Mouse (Mus musculus): ENCODE measurements around the gene Zdhhc14. TPM values are rescaled to one million over a fixed set of nuclear protein-coding genes. Genes with fewer than 3 reads are reported as not detected.

Zdhhc14 gene
- polyA plus RNA-seq, 1 experiment from 2014 or later: 4.1 TPM

- no peak overlapping the region for H3K9ac ChIP-seq (replicated peaks)
Measured at GRCm38 (mm10) chr17:5756065-5756464, 263.7 kb downstream of the Zdhhc14 start.

GRCm38 (mm10) chr17:5756855-5757254 is 264.5 kb downstream of the Zdhhc14 start:
- peaks cover 4% of the 10 kb centered on the region; the same call in 1 of the 2 replicates for H3K4me1 ChIP-seq
- H3K9me3 ChIP-seq: no peaks in the 10 kb centered on the region
- no peak overlapping the region for H3K4me2 ChIP-seq (replicated peaks)
- no peak for ATAC-seq (ENCODE audit: low FRiP score, low read depth)
- H3K9ac ChIP-seq (replicated peaks): no peak overlapping the region
- no peaks in the 10 kb centered on the region for H3K36me3 ChIP-seq
- H3K4me3 ChIP-seq: no peak overlapping the region
- no peak overlapping the region for H3K27ac ChIP-seq (replicated peaks)
- WGBS: 93% methylated on average over 15 of the region's 15 CpGs
- H3K27me3 ChIP-seq: peaks cover 4% of the 10 kb centered on the region; the same call in 1 of the 2 replicates

More at GRCm38 (mm10) chr17:5756065-5756464, 263.7 kb downstream of the Zdhhc14 start:
- WGBS: 76% methylated on average over 5 of the region's 5 CpGs
- no peak for ATAC-seq (ENCODE audit: low FRiP score, low read depth)
- Histone ChIP-seq H3K4me1 (peaks cover 4% of the 10 kb centered on the region; the same call in 1 of the 2 replicates), H3K36me3 (no peaks in the 10 kb centered on the region), H3K4me3 (no peak overlapping the region), H3K27me3 (peaks cover 12% of the 10 kb centered on the region), H3K4me2 (replicated peaks) (no peak overlapping the region), H3K27ac (replicated peaks) (no peak overlapping the region), H3K9me3 (no peaks in the 10 kb centered on the region)

GRCm38 (mm10) chr17:5763768-5764167 is 271.4 kb downstream of the Zdhhc14 start:
- H3K36me3 ChIP-seq: no peaks in the 10 kb centered on the region
- H3K27ac ChIP-seq (replicated peaks): no peak overlapping the region
- 0 out of 2 replicates have a peak, but pooled peaks cover 2% of the 10 kb centered on the region for H3K27me3 ChIP-seq
- no peak for ATAC-seq (ENCODE audit: low FRiP score, low read depth)
- no peak overlapping the region for H3K4me3 ChIP-seq
- no peaks in the 10 kb centered on the region for H3K9me3 ChIP-seq
- WGBS: 89% methylated on average over 5 of the region's 5 CpGs
- H3K4me2 ChIP-seq (replicated peaks): no peak overlapping the region
- no peaks in the 10 kb centered on the region for H3K4me1 ChIP-seq
- no peak overlapping the region for H3K9ac ChIP-seq (replicated peaks)

- Histone ChIP-seq H3K36me3 (no peaks in the 10 kb centered on the region), H3K27me3 (0 out of 2 replicates have a peak, but pooled peaks cover 4% of the 10 kb centered on the region)
- WGBS: 68% methylated on average over 5 of the region's 5 CpGs
Measured at GRCm38 (mm10) chr17:5764270-5764669, 271.9 kb downstream of the Zdhhc14 start.

GRCm38 (mm10) chr17:5765746-5766145 is 273.4 kb downstream of the Zdhhc14 start:
- ATAC-seq (ENCODE audit: low FRiP score, low read depth): no peak
- Histone ChIP-seq H3K4me1 (peaks cover 11% of the 10 kb centered on the region), H3K36me3 (no peaks in the 10 kb centered on the region), H3K4me3 (no peak overlapping the region), H3K9me3 (no peaks in the 10 kb centered on the region), H3K9ac (replicated peaks) (no peak overlapping the region), H3K27ac (replicated peaks) (no peak overlapping the region), H3K4me2 (replicated peaks) (no peak overlapping the region), H3K27me3 (0 out of 2 replicates have a peak, but pooled peaks cover 4% of the 10 kb centered on the region)
- 77% methylated on average over 4 of the region's 4 CpGs for WGBS

More at GRCm38 (mm10) chr17:5764270-5764669, 271.9 kb downstream of the Zdhhc14 start:
- Histone ChIP-seq H3K27ac (replicated peaks) (no peak overlapping the region), H3K9me3 (no peaks in the 10 kb centered on the region), H3K4me2 (replicated peaks) (no peak overlapping the region), H3K4me3 (no peak overlapping the region), H3K4me1 (no peaks in the 10 kb centered on the region), H3K9ac (replicated peaks) (no peak overlapping the region)
- ATAC-seq (ENCODE audit: low FRiP score, low read depth): no peak

GRCm38 (mm10) chr17:5768164-5768705 is 275.9 kb downstream of the Zdhhc14 start:
- Histone ChIP-seq H3K9ac (replicated peaks) (no peak overlapping the region), H3K4me2 (replicated peaks) (no peak overlapping the region), H3K27ac (replicated peaks) (no peak overlapping the region), H3K9me3 (no peaks in the 10 kb centered on the region), H3K27me3 (0 out of 2 replicates have a peak, but pooled peaks cover 4% of the 10 kb centered on the region), H3K4me1 (peaks cover 16% of the 10 kb centered on the region), H3K4me3 (no peak overlapping the region), H3K36me3 (no peaks in the 10 kb centered on the region)
- ATAC-seq (ENCODE audit: low FRiP score, low read depth): no peak
- 60% methylated on average over 6 of the region's 6 CpGs for WGBS

GRCm38 (mm10) chr17:5768810-5769520 is 276.6 kb downstream of the Zdhhc14 start:
- H3K36me3 ChIP-seq: no peaks in the 10 kb centered on the region
- ATAC-seq (ENCODE audit: low FRiP score, low read depth): no peak
- WGBS: 84% methylated on average over 9 of the region's 9 CpGs
- H3K27ac ChIP-seq (replicated peaks): no peak overlapping the region
- H3K4me1 ChIP-seq: peaks cover 16% of the 10 kb centered on the region
- H3K4me3 ChIP-seq: no peak overlapping the region
- no peaks in the 10 kb centered on the region for H3K9me3 ChIP-seq
- no peak overlapping the region for H3K4me2 ChIP-seq (replicated peaks)
- H3K9ac ChIP-seq (replicated peaks): no peak overlapping the region
- H3K27me3 ChIP-seq: 0 out of 2 replicates have a peak, but pooled peaks cover 4% of the 10 kb centered on the region

- H3K4me1 ChIP-seq: peaks cover 16% of the 10 kb centered on the region
- ATAC-seq (ENCODE audit: low FRiP score, low read depth): no peak
- H3K27ac ChIP-seq (replicated peaks): peak overlapping the region; percentile 56
- WGBS: 49% methylated on average over 7 of the region's 7 CpGs
- H3K36me3 ChIP-seq: no peaks in the 10 kb centered on the region
- peak overlapping the region; percentile 46; the same call in 1 of the 2 replicates for H3K9ac ChIP-seq (replicated peaks)
- no peak overlapping the region for H3K4me3 ChIP-seq
- peak overlapping the region; percentile 54 for H3K4me2 ChIP-seq (replicated peaks)
- H3K27me3 ChIP-seq: 0 out of 2 replicates have a peak, but pooled peaks cover 4% of the 10 kb centered on the region
- H3K9me3 ChIP-seq: no peaks in the 10 kb centered on the region
Measured at GRCm38 (mm10) chr17:5769776-5770175, 277.4 kb downstream of the Zdhhc14 start.

GRCm38 (mm10) chr17:5770265-5771249 is 278.2 kb downstream of the Zdhhc14 start:
- Histone ChIP-seq H3K4me1 (peaks cover 16% of the 10 kb centered on the region), H3K27ac (replicated peaks) (peak overlapping the region; percentile 56)
- ATAC-seq (ENCODE audit: low FRiP score, low read depth): 0 out of 2 replicates have a peak, but pooled peaks have one; percentile 58

GRCm38 (mm10) chr17:5780213-5780975 is 288.0 kb downstream of the Zdhhc14 start:
- no peak for ATAC-seq (ENCODE audit: low FRiP score, low read depth)
- H3K36me3 ChIP-seq: no peaks in the 10 kb centered on the region
- H3K4me2 ChIP-seq (replicated peaks): no peak overlapping the region
- H3K27ac ChIP-seq (replicated peaks): no peak overlapping the region
- no peaks in the 10 kb centered on the region for H3K27me3 ChIP-seq
- H3K4me3 ChIP-seq: no peak overlapping the region
- no peak overlapping the region for H3K9ac ChIP-seq (replicated peaks)
- no peaks in the 10 kb centered on the region for H3K4me1 ChIP-seq
- no peaks in the 10 kb centered on the region for H3K9me3 ChIP-seq
- WGBS: 81% methylated on average over 5 of the region's 5 CpGs

More at GRCm38 (mm10) chr17:5770265-5771249, 278.2 kb downstream of the Zdhhc14 start:
- Histone ChIP-seq H3K4me3 (peak overlapping the region; percentile 17), H3K4me2 (replicated peaks) (peak overlapping the region; percentile 54), H3K36me3 (no peaks in the 10 kb centered on the region), H3K9me3 (no peaks in the 10 kb centered on the region), H3K27me3 (0 out of 2 replicates have a peak, but pooled peaks cover 4% of the 10 kb centered on the region), H3K9ac (replicated peaks) (peak overlapping the region; percentile 46)
- 9% methylated on average over 22 of the region's 22 CpGs for WGBS

GRCm38 (mm10) chr17:5785238-5785637 is 292.9 kb downstream of the Zdhhc14 start:
- whole genome bisulfite sequencing: 67% methylated on average over 2 of the region's 2 CpGs

More at GRCm38 (mm10) chr17:5785238-5785637, 292.9 kb downstream of the Zdhhc14 start:
- ATAC-seq (ENCODE audit: low FRiP score, low read depth): no peak
- no peak overlapping the region for H3K27ac ChIP-seq (replicated peaks)
- no peaks in the 10 kb centered on the region for H3K27me3 ChIP-seq
- H3K4me3 ChIP-seq: no peak overlapping the region
- no peak overlapping the region for H3K9ac ChIP-seq (replicated peaks)
- H3K36me3 ChIP-seq: no peaks in the 10 kb centered on the region
- 0 out of 2 replicates have a peak, but pooled peaks cover 5% of the 10 kb centered on the region for H3K9me3 ChIP-seq
- H3K4me2 ChIP-seq (replicated peaks): no peak overlapping the region
- no peaks in the 10 kb centered on the region for H3K4me1 ChIP-seq
